Mouse (Mus musculus) liver, embryonic 14.5 days (tissue): ENCODE results near the gene Acads. TPM values are rescaled to one million over a fixed set of nuclear protein-coding genes. Genes with fewer than 3 reads are reported as not detected.
"Not testable (repeated sequence)": the region's sequence is repeated elsewhere in the genome, so short reads cannot be mapped to it uniquely, and the experiment has no call there.

ENCODE experiments used
- ATAC-seq: fragments of 200-750 bp; cut with Nextera tagmentation; 2 replicates; pipeline ENCODE4 v1.8.0; 2017; ENCODE audit warnings: moderate number of reproducible peaks, mild to moderate bottlenecking, moderate library complexity; ENCODE audit not compliant: insufficient read depth
- DNase-seq, 3 experiments: peaks; one replicate each; pipeline ENCODE4 v3.0.0-alpha.2; 2012 to 2013; ENCODE audit warnings: low read depth in 3 of 3, low spot score in 3 of 3
- H3K27ac ChIP-seq: fragments of 300-500 bp; sonication (generic); 2 replicates; pipeline ENCODE4 v1.5.1; 2014; ENCODE audit warnings: moderate library complexity, mild to moderate bottlenecking, control low read depth, inconsistent platforms
- H3K27me3 ChIP-seq: fragments of 300-500 bp; sonication (generic); 2 replicates; pipeline ENCODE4 v1.6.1; 2014; ENCODE audit warnings: mild to moderate bottlenecking, low read length, moderate library complexity; ENCODE audit not compliant: control insufficient read depth, insufficient read depth
- H3K36me3 ChIP-seq: fragments of 300-500 bp; sonication (generic); replicated peaks from 2 replicates; pipeline ENCODE4 v1.6.1; 2014; ENCODE audit warnings: low read depth; ENCODE audit not compliant: control insufficient read depth, insufficient read depth
- H3K4me1 ChIP-seq, 2 experiments: fragments of 200-500 bp in 1 of 2; fragments of 300-500 bp in 1 of 2; sonication (generic) in 1 of 2; replicated peaks; 2 replicates each; pipeline ENCODE4 v1.6.1; 2012 to 2014; ENCODE audit warnings: antibody characterized with exemption in 1 of 2, inconsistent platforms in 1 of 2, low read length in 1 of 2; ENCODE audit not compliant: control insufficient read depth in 2 of 2, insufficient read depth in 2 of 2
- H3K4me2 ChIP-seq: fragments of 300-500 bp; sonication (generic); 2 replicates; pipeline ENCODE4 v1.6.1; 2014; ENCODE audit warnings: low read depth, mild to moderate bottlenecking, control low read depth, moderate library complexity
- H3K4me3 ChIP-seq, 2 experiments: fragments of 200-500 bp in 1 of 2; fragments of 300-500 bp in 1 of 2; sonication (generic) in 1 of 2; 2 replicates each; pipeline ENCODE4 v1.5.1; 2012 to 2014; ENCODE audit warnings: low read depth in 2 of 2, low read length in 2 of 2, mild to moderate bottlenecking in 2 of 2, control low read depth in 1 of 2, inconsistent platforms in 1 of 2, moderate library complexity in 1 of 2; ENCODE audit not compliant: insufficient read depth in 1 of 2
- H3K9ac ChIP-seq: fragments of 300-500 bp; sonication (generic); replicated peaks from 2 replicates; pipeline ENCODE4 v1.6.1; 2014; ENCODE audit warnings: mild to moderate bottlenecking, control low read depth, moderate library complexity
- H3K9me3 ChIP-seq: fragments of 300-500 bp; sonication (generic); 2 replicates; pipeline ENCODE4 v1.6.1; 2016; ENCODE audit warnings: low read length, mixed read lengths; ENCODE audit not compliant: control insufficient read depth
- CTCF ChIP-seq: IDR thresholded peaks from 2 replicates; pipeline ENCODE4 v1.5.1; 2016; ENCODE audit warnings: antibody characterized with exemption, low read depth, control low read depth
- EP300 ChIP-seq: IDR thresholded peaks from 2 replicates; pipeline ENCODE4 v1.6.1; 2016; ENCODE audit warnings: antibody characterized with exemption, low read depth
- WGBS: fragments of 180-500 bp; shearing (Covaris S2); extraction: QIAGEN DNeasy Blood & Tissue Kit; methylation state at CpG from one replicate; pipeline ENCODE4 v1.1.7; 2014; ENCODE audit not compliant: insufficient replicate concordance; 5-methylcytosine and 5-hydroxymethylcytosine counted together
- polyA plus RNA-seq, 2 experiments: library from polyadenylated mRNA; depleted of rRNA in 1 of 2; stranded (reverse) in 1 of 2; unstranded in 1 of 2; fragments of >200 nt; fragmentation: Nextera tagmentation in 1 of 2; extraction: Ambion mirVana in 1 of 2; gene quantifications; 2 replicates each; pipeline versions ENCODE4 v1.2.1 to v1.2.3; 2012 to 2014

Acads gene
- polyA plus RNA-seq, 2 experiments = 21.2 to 26.0 TPM

GRCm38 (mm10) chr5:115073306-115073705, 45.8 kb downstream of the Acads start:
- peak overlapping the region; percentile 68 for H3K9ac ChIP-seq
- not testable (repeated sequence) for H3K27me3 ChIP-seq, DNase-seq, ATAC-seq, H3K9me3 ChIP-seq
- H3K4me2 ChIP-seq = peak overlapping the region; percentile 76
- peaks cover 19% of the 10 kb centered on the region for H3K36me3 ChIP-seq
- peaks cover 78 to 79% of the 10 kb centered on the region in 2 experiments for H3K4me1 ChIP-seq
- H3K27ac ChIP-seq = peak overlapping the region; percentile 93
- 15% methylated on average over 7 of the region's 8 CpGs for WGBS
- H3K4me3 ChIP-seq = peak overlapping the region; percentile 5 to 23; a peak in 2 of 4 replicates
- peak; percentile 82 for TF ChIP-seq EP300

GRCm38 (mm10) chr5:115072143-115072542, 47.0 kb downstream of the Acads start:
- 51% methylated on average over 7 of the region's 7 CpGs for WGBS
- Histone ChIP-seq H3K9ac (peak overlapping the region; percentile 66), H3K27me3 (no peaks in the 10 kb centered on the region)

GRCm38 (mm10) chr5:115071096-115071901, 47.8 kb downstream of the Acads start:
- Histone ChIP-seq H3K4me1 (peaks cover 87% of the 10 kb centered on the region in 2 experiments), H3K9me3 (no peaks in the 10 kb centered on the region), H3K27me3 (no peaks in the 10 kb centered on the region), H3K4me2 (peak overlapping the region; percentile 76), H3K27ac (peak overlapping the region; percentile 93), H3K36me3 (peaks cover 17% of the 10 kb centered on the region), H3K4me3 (0 out of 4 replicates have a peak overlapping the region, but pooled peaks of 1 of the 2 experiments have one; percentile 0), H3K9ac (peak overlapping the region; percentile 66)
- 26% methylated on average over 11 of the region's 11 CpGs for WGBS
- TF ChIP-seq EP300 (peak; percentile 82), CTCF (no peak)
- DNase-seq = peak; percentile 75 to 80 (median 77)
- ATAC-seq = peak; percentile 77

More at GRCm38 (mm10) chr5:115072143-115072542, 47.0 kb downstream of the Acads start:
- peaks cover 89% of the 10 kb centered on the region in 2 experiments for H3K4me1 ChIP-seq
- peaks cover 17% of the 10 kb centered on the region for H3K36me3 ChIP-seq
- peak overlapping the region; percentile 76 for H3K4me2 ChIP-seq
- DNase-seq (peak; percentile 65 to 76 (median 76)), ATAC-seq (peak; percentile 50)
- H3K27ac ChIP-seq = peak overlapping the region; percentile 93
- H3K4me3 ChIP-seq = peak overlapping the region in 1 of 2 experiments; percentile 6; a peak in 3 of 4 replicates
- no peaks in the 10 kb centered on the region for H3K9me3 ChIP-seq
- TF ChIP-seq CTCF (no peak), EP300 (peak; percentile 37; the same call in 1 of the 2 replicates)

- Histone ChIP-seq H3K4me1 (peaks cover 84 to 85% of the 10 kb centered on the region in 2 experiments), H3K27ac (peak overlapping the region; percentile 95), H3K36me3 (peaks cover 9% of the 10 kb centered on the region), H3K9ac (peak overlapping the region; percentile 34), H3K4me2 (peak overlapping the region; percentile 76), H3K4me3 (no peak overlapping the region), H3K9me3 (no peaks in the 10 kb centered on the region), H3K27me3 (no peaks in the 10 kb centered on the region)
- peak; percentile 42; the same call in 1 of the 2 replicates for ATAC-seq
- no peak for TF ChIP-seq EP300
- no peak for TF ChIP-seq CTCF
- no peak for DNase-seq
- 68% methylated on average over 2 of the region's 2 CpGs for WGBS
These were observed 48.7 kb downstream of the Acads start for GRCm38 (mm10) chr5:115070457-115070856.

- no peak for TF ChIP-seq CTCF
- TF ChIP-seq EP300 = no peak
- peak overlapping the region; percentile 95 for H3K27ac ChIP-seq
- H3K4me2 ChIP-seq = peak overlapping the region; percentile 76
- no peak overlapping the region; the same call in 1 of the 2 replicates for H3K9ac ChIP-seq
- DNase-seq = no peak
- H3K36me3 ChIP-seq = peaks cover under 1% of the 10 kb centered on the region
- WGBS = 64% methylated on average over 3 of the region's 3 CpGs
- ATAC-seq = no peak
- H3K9me3 ChIP-seq = no peaks in the 10 kb centered on the region
- no peak overlapping the region for H3K4me3 ChIP-seq
- H3K4me1 ChIP-seq = peaks cover 75 to 78% of the 10 kb centered on the region in 2 experiments
- no peaks in the 10 kb centered on the region for H3K27me3 ChIP-seq
These were observed 49.5 kb downstream of the Acads start for GRCm38 (mm10) chr5:115069611-115070010.
